Mouse (Mus musculus): ENCODE data around the gene Tnrc18. TPM values are rescaled to one million over a fixed set of nuclear protein-coding genes. Genes with fewer than 3 reads are reported as not detected.

Gene Tnrc18
- polyA plus RNA-seq (2012; rRNA removed): 1.8 and 2.2 TPM in 2 replicates

DNA sequence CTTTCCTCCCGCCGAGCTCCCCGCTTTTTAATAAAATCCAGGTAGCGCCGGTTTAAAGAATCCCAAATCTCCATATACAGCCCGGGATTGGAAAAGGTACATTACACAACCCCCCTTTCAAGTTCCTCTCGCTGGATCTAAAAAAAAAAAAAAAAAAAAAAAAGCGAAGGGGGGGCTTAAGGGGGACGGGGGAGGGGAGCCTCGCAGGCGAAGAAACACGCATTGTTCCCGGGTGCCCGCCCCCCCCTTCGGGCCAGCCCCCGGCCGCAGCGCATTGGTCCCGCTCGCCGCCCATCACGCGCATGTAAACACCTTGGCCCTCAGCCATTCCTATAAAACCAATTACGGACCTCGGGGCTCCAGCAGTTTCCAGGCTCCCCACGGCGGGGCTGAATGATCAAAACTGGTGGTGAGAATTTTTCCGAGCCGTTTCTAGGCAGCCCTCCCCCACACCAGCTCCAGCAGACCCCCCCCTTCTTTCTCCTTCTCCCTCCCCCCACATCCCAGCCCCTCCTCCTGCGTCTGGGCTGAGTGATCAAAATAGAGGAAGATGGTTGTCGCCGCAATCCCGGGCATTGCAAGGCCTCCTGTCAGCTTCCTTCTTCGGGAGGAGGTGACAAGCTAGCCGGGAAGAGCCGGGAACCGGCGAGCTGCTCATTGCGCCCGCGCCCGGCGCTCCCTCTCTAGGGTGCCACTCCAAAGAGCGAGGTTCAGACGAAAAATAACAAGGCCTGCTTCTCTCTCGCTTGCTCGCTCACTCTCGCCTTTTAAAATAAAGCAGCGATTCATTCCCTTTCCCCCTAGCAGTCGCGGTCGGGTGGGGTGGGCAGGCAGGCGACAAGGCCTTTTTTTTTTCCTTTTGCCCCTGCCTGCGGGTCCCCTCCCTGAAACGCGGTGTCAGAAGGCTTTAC lies at the start of gene Tnrc18:
Gene Tnrc18, minus strand, starts transcription at position 139 of the 911 bp plus-strand sequence.

DNA sequence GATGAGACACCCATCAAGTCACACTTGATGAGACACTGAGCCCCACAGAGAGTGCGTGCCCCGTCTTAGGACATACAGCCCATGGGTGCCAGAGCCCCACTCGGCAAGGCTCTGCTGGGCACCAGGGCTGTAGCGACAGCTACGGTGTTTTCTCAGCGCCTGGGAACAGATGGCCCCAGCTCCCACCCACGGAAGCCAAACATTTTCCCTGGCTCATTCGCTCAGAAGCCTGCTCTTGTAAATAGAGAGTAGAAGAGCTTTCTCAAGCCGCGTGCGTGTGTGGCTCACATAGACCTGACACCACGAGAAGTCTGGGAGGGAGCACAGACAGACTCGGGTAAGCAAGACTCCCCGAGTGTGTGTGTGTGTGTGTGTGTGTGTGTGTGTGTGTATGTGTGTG lies 125.2 kb downstream of the Tnrc18 start, which contains the start of gene Slc29a4:
Gene Slc29a4, plus strand, starts transcription at position 265 of the 400 bp plus-strand sequence.

Other genes with a start within 250 kb of the Tnrc18 start
- gene Mmd2, start 208.9 kb downstream of the Tnrc18 start, polyA plus RNA-seq (2012; rRNA removed): 5.5 and 7.3 TPM in 2 replicates
- 18.4 and 21.9 TPM in 2 replicates for gene Wipi2, start 190.0 kb downstream of the Tnrc18 start, polyA plus RNA-seq (2012; rRNA removed)
- 0.06 and 0.11 TPM in 2 replicates for gene Slc29a4, start 125.2 kb downstream of the Tnrc18 start, polyA plus RNA-seq (2012; rRNA removed)
- gene Fbxl18, start 77.8 kb upstream of the Tnrc18 start, polyA plus RNA-seq (2012; rRNA removed): 1.8 and 2.0 TPM in 2 replicates
- 834 and 1,013 TPM in 2 replicates for gene Actb, start 89.1 kb upstream of the Tnrc18 start, polyA plus RNA-seq (2012; rRNA removed)
- 21.2 and 22.8 TPM in 2 replicates for gene Fscn1, start 142.7 kb upstream of the Tnrc18 start, polyA plus RNA-seq (2012; rRNA removed)

All from liver, embryonic 14 days (tissue).